Comparison of ENCODE assay signal across 13 mouse cellular contexts in genomic region chr9:69121117-69121740, GRCm38 (mm10).
DNase-seq lines count a peak whose midpoint lies in the region; ATAC-seq and TF ChIP-seq lines count a peak whose summit lies in the region.
"Had no signal": no experiment of that assay in that cellular context is flagged by ENCODE, and none has a peak within 500 bp of the region (broad histone marks: within the 10 kb centered on the region; RNA-seq: fewer than 3 reads in every experiment).

No protein-coding gene starts in this region.

- intact Hi-C loops in gastrocnemius, postnatal 14 days (cut with DNase I; ENCODE audit: low total_unique reads) = no loop called here
- intact Hi-C loops in gastrocnemius, postnatal 36 days (cut with DNase I) = no loop called here
- intact Hi-C loops in left cerebral cortex, postnatal 4 days (cut with DNase I) = no loop called here
- intact Hi-C loops in left cerebral cortex, adult 2 months (cut with DNase I) = no loop called here

- no peak overlapping the region for H3K27ac ChIP-seq in left cerebral cortex, adult 2 months
- H3K27ac ChIP-seq: limb, embryonic 12.5 days had no signal

- ATAC-seq in CD4-positive, CD25-positive, alpha-beta regulatory T cell, adult 4 months = no peak

- peak; percentile 19 for DNase-seq in gastrocnemius, postnatal 14 days
- no peak for DNase-seq in gastrocnemius, postnatal 36 days
- peak; percentile 30 for DNase-seq in left cerebral cortex, postnatal 4 days
- DNase-seq in left cerebral cortex, adult 2 months (ENCODE audit: extremely low spot score in 1 of 2, low spot score in 2 of 2) = no peak
- DNase-seq in cerebellum, adult 9-11 months = peak; percentile 50
- DNase-seq in heart, postnatal 4 days = peak; percentile 47
- no peak for DNase-seq in thymus, adult 18-20 months
- DNase-seq: lung, postnatal 4 days; thymus, postnatal 4 days had no signal

- H3K4me3 ChIP-seq in left cerebral cortex, adult 2 months = no peak overlapping the region
- H3K4me3 ChIP-seq: erythroblast, embryonic 14.5 days; limb, embryonic 12.5 days; myocyte had no signal

- no peak for TF ChIP-seq CTCF in left cerebral cortex, adult 2 months (IDR thresholded peaks at IDR 0.05)

Comparison
In these comparisons a context has a peak if more than half of its experiments do, and no peak if none do; other contexts are left out.
1. DNase-seq: peak in gastrocnemius, postnatal 14 days (single experiment), left cerebral cortex, postnatal 4 days (single experiment), cerebellum, adult 9-11 months (single experiment) and heart, postnatal 4 days (single experiment); none in gastrocnemius, postnatal 36 days (0 of 2), left cerebral cortex, adult 2 months (0 of 2) and thymus, adult 18-20 months (0 of 2).